ENCODE assay signal across 28 mouse cellular contexts in the genomic region with DNA sequence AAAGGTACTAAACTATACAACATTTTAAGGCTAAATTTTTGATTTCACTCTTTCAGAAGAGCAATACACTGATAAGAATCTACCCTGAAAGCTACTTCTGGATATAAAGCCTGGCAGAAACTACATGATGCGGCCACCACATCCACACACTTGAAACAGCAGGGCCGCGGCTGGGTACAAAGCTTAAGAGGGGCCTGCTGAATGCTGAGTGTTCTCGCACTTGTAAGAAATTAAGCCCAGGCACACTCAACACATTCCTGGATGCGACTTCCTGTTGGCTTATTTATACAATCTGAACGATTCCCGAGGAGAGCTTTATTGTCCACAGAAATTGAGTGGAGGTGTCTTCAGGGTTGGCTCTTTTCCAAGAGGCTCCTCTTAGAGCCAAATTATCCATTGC.
DNase-seq lines count a peak whose midpoint lies in the region; ATAC-seq and TF ChIP-seq lines count a peak whose summit lies in the region.
"Had no signal": no experiment of that assay in that cellular context is flagged by ENCODE, and none has a peak within 500 bp of the region (broad histone marks: within the 10 kb centered on the region; RNA-seq: fewer than 3 reads in every experiment).

No protein-coding gene starts in this region.

- ATAC-seq in forebrain, embryonic 11.5 days (replicated peaks; ENCODE audit: low FRiP score), result no peak
- no peak for ATAC-seq in hindbrain, postnatal 0 days
- no peak for ATAC-seq in hindbrain, embryonic 11.5 days (ENCODE audit: low FRiP score)
- ATAC-seq in lung, embryonic 16.5 days (ENCODE audit: low read depth), result peak; percentile 51; the same call in 1 of the 2 replicates
- ATAC-seq in neural tube, embryonic 15.5 days (ENCODE audit: low FRiP score), result peak; percentile 33; the same call in 1 of the 2 replicates
- ATAC-seq: forebrain, embryonic 15.5 days; inflammation-experienced regulatory T-cells, adult 6 months had no signal

- WGBS in forebrain, embryonic 11.5 days, result 68% methylated on average over 7 of the region's 7 CpGs
- 74% methylated on average over 7 of the region's 7 CpGs for WGBS in forebrain, embryonic 10.5 days
- WGBS in hindbrain, postnatal 0 days, result 34% methylated on average over 7 of the region's 7 CpGs
- 80% methylated on average over 7 of the region's 7 CpGs for WGBS in hindbrain, embryonic 11.5 days
- WGBS in lung, embryonic 16.5 days, result 19% methylated on average over 7 of the region's 7 CpGs
- 39% methylated on average over 7 of the region's 7 CpGs for WGBS in lung, adult 2 months
- 31% methylated on average over 7 of the region's 7 CpGs for whole genome bisulfite sequencing in neural tube, embryonic 15.5 days

- no peak for TF ChIP-seq POLR2A in lung, adult 2 months (IDR thresholded peaks at IDR 0.05; ENCODE audit: borderline replicate concordance, extremely low read depth, low read depth, low read length)

- H3K27me3 ChIP-seq in forebrain, embryonic 11.5 days (ENCODE audit: control insufficient read depth, insufficient read depth, low read length), result no peaks in the 10 kb centered on the region
- no peaks in the 10 kb centered on the region for H3K27me3 ChIP-seq in forebrain, embryonic 10.5 days (ENCODE audit: poor library complexity, severe bottlenecking)
- H3K27me3 ChIP-seq in hindbrain, postnatal 0 days (ENCODE audit: insufficient read depth, low read length), result no peaks in the 10 kb centered on the region
- H3K27me3 ChIP-seq in hindbrain, embryonic 11.5 days (ENCODE audit: control insufficient read depth, insufficient read depth, low read length), result no peaks in the 10 kb centered on the region
- H3K27me3 ChIP-seq in lung, embryonic 16.5 days (ENCODE audit: control insufficient read depth, insufficient read depth, low read depth, low read length), result no peaks in the 10 kb centered on the region
- no peaks in the 10 kb centered on the region for H3K27me3 ChIP-seq in neural tube, embryonic 15.5 days (replicated peaks)
- H3K27me3 ChIP-seq: embryonic facial prominence, embryonic 12.5 days; forebrain, embryonic 15.5 days; heart, embryonic 15.5 days had no signal

- no peaks in the 10 kb centered on the region for H3K36me3 ChIP-seq in forebrain, embryonic 11.5 days (ENCODE audit: control insufficient read depth, insufficient read depth, low read length)
- H3K36me3 ChIP-seq in forebrain, embryonic 10.5 days (replicated peaks), result no peaks in the 10 kb centered on the region
- H3K36me3 ChIP-seq in hindbrain, postnatal 0 days (ENCODE audit: insufficient read depth, low read length), result no peaks in the 10 kb centered on the region
- no peaks in the 10 kb centered on the region for H3K36me3 ChIP-seq in hindbrain, embryonic 11.5 days (ENCODE audit: control insufficient read depth, insufficient read depth, low read length)
- H3K36me3 ChIP-seq in lung, embryonic 16.5 days (ENCODE audit: control insufficient read depth, insufficient read depth, low read length), result no peaks in the 10 kb centered on the region
- H3K36me3 ChIP-seq in neural tube, embryonic 15.5 days, result no peaks in the 10 kb centered on the region
- H3K36me3 ChIP-seq: embryonic facial prominence, embryonic 12.5 days; forebrain, embryonic 15.5 days; G1E; heart, embryonic 15.5 days had no signal

- H3K4me3 ChIP-seq in forebrain, embryonic 11.5 days (ENCODE audit: low read depth, low read length), result no peak overlapping the region
- no peak overlapping the region for H3K4me3 ChIP-seq in forebrain, embryonic 10.5 days
- H3K4me3 ChIP-seq in hindbrain, postnatal 0 days (ENCODE audit: low read length), result no peak overlapping the region
- no peak overlapping the region for H3K4me3 ChIP-seq in hindbrain, embryonic 11.5 days (ENCODE audit: low read depth, low read length)
- no peak overlapping the region for H3K4me3 ChIP-seq in lung, embryonic 16.5 days (ENCODE audit: low read length)
- H3K4me3 ChIP-seq in lung, adult 2 months (replicated peaks; ENCODE audit: extremely low read depth, low read depth, low read length), result no peak overlapping the region
- no peak overlapping the region for H3K4me3 ChIP-seq in neural tube, embryonic 15.5 days (replicated peaks)
- H3K4me3 ChIP-seq: embryonic facial prominence, embryonic 12.5 days; erythroblast, embryonic 14.5 days; forebrain, embryonic 15.5 days; heart, embryonic 10.5 days; heart, embryonic 15.5 days had no signal

- H3K4me1 ChIP-seq in forebrain, embryonic 11.5 days (replicated peaks; ENCODE audit: control insufficient read depth, insufficient read depth, low read length), result peaks cover 3% of the 10 kb centered on the region; the same call in 1 of the 2 replicates
- peaks cover 13% of the 10 kb centered on the region for H3K4me1 ChIP-seq in forebrain, embryonic 10.5 days
- H3K4me1 ChIP-seq in hindbrain, postnatal 0 days (ENCODE audit: insufficient read depth, low read length), result no peaks in the 10 kb centered on the region
- H3K4me1 ChIP-seq in hindbrain, embryonic 11.5 days (replicated peaks; ENCODE audit: control insufficient read depth, insufficient read depth, low read length), result 0 out of 2 replicates have a peak, but pooled peaks cover 2% of the 10 kb centered on the region
- H3K4me1 ChIP-seq in lung, embryonic 16.5 days (replicated peaks; ENCODE audit: control insufficient read depth, insufficient read depth, low read length), result peaks cover 8% of the 10 kb centered on the region
- H3K4me1 ChIP-seq in lung, adult 2 months (ENCODE audit: control insufficient read depth, insufficient read depth, low read length), result no peaks in the 10 kb centered on the region
- peaks cover 22% of the 10 kb centered on the region for H3K4me1 ChIP-seq in neural tube, embryonic 15.5 days
- H3K4me1 ChIP-seq: embryonic facial prominence, embryonic 12.5 days had no signal

- peak; percentile 33 for DNase-seq in forebrain, embryonic 11.5 days (ENCODE audit: low spot score)
- no peak for DNase-seq in forebrain, embryonic 10.5 days (ENCODE audit: extremely low spot score, low spot score)
- peak; percentile 21 for DNase-seq in hindbrain, postnatal 0 days (ENCODE audit: low spot score)
- DNase-seq in hindbrain, embryonic 11.5 days (ENCODE audit: low spot score), result no peak
- DNase-seq in lung, adult 2 months, result no peak
- DNase-seq: adrenal gland, adult 8-10 months; cerebellum, adult 11 months; cerebellum, adult 9-10 months; cerebellum, postnatal 36 days; kidney, adult 11 months; kidney, postnatal 36 days; layer of hippocampus, postnatal 36 days; liver; lung, postnatal 10 days; midbrain, embryonic 14.5 days; thymus, adult 2 months; thymus, postnatal 36 days had no signal

- H3K9me3 ChIP-seq in forebrain, embryonic 11.5 days (ENCODE audit: control insufficient read depth, low read length), result no peaks in the 10 kb centered on the region
- H3K9me3 ChIP-seq in forebrain, embryonic 10.5 days, result no peaks in the 10 kb centered on the region
- H3K9me3 ChIP-seq in hindbrain, postnatal 0 days (ENCODE audit: low read length), result no peaks in the 10 kb centered on the region
- H3K9me3 ChIP-seq in hindbrain, embryonic 11.5 days (ENCODE audit: control insufficient read depth, low read length), result no peaks in the 10 kb centered on the region
- no peaks in the 10 kb centered on the region for H3K9me3 ChIP-seq in lung, embryonic 16.5 days (ENCODE audit: control insufficient read depth, low read length)
- H3K9me3 ChIP-seq in neural tube, embryonic 15.5 days (replicated peaks), result no peaks in the 10 kb centered on the region
- H3K9me3 ChIP-seq: embryonic facial prominence, embryonic 12.5 days; forebrain, embryonic 15.5 days; heart, embryonic 10.5 days; heart, embryonic 15.5 days had no signal

- H3K9ac ChIP-seq in forebrain, embryonic 11.5 days (ENCODE audit: low read length), result no peak overlapping the region
- no peak overlapping the region for H3K9ac ChIP-seq in hindbrain, postnatal 0 days (replicated peaks; ENCODE audit: low read length)
- no peak overlapping the region for H3K9ac ChIP-seq in hindbrain, embryonic 11.5 days (ENCODE audit: low read depth, low read length)
- H3K9ac ChIP-seq in lung, embryonic 16.5 days (ENCODE audit: low read length), result no peak overlapping the region
- no peak overlapping the region for H3K9ac ChIP-seq in neural tube, embryonic 15.5 days (replicated peaks)
- H3K9ac ChIP-seq: embryonic facial prominence, embryonic 12.5 days; forebrain, embryonic 15.5 days; heart, embryonic 15.5 days; hindbrain, embryonic 14.5 days; liver, embryonic 14.5 days had no signal

- TF ChIP-seq CTCF in hindbrain, postnatal 0 days (IDR thresholded peaks at IDR 0.05; ENCODE audit: low read depth), result no peak
- TF ChIP-seq CTCF in lung, adult 2 months (IDR thresholded peaks at IDR 0.05; ENCODE audit: insufficient read depth, low read length), result no peak

- H3K27ac ChIP-seq in forebrain, embryonic 11.5 days (ENCODE audit: low read depth, low read length), result no peak overlapping the region
- H3K27ac ChIP-seq in forebrain, embryonic 10.5 days, result no peak overlapping the region
- H3K27ac ChIP-seq in hindbrain, postnatal 0 days, result no peak overlapping the region
- H3K27ac ChIP-seq in hindbrain, embryonic 11.5 days (ENCODE audit: low read depth, low read length), result no peak overlapping the region
- H3K27ac ChIP-seq in lung, embryonic 16.5 days (ENCODE audit: low read length), result no peak overlapping the region
- H3K27ac ChIP-seq in neural tube, embryonic 15.5 days (replicated peaks), result no peak overlapping the region; the same call in 1 of the 2 replicates
- H3K27ac ChIP-seq: embryonic facial prominence, embryonic 12.5 days; forebrain, embryonic 15.5 days; heart, embryonic 10.5 days; heart, embryonic 15.5 days; hindbrain, embryonic 14.5 days; liver, embryonic 14.5 days had no signal

- no peak overlapping the region for H3K4me2 ChIP-seq in forebrain, embryonic 11.5 days (ENCODE audit: low read depth, low read length, severe bottlenecking)
- H3K4me2 ChIP-seq in hindbrain, postnatal 0 days (ENCODE audit: low read depth, low read length), result no peak overlapping the region
- no peak overlapping the region for H3K4me2 ChIP-seq in hindbrain, embryonic 11.5 days (replicated peaks; ENCODE audit: low read depth, low read length)
- H3K4me2 ChIP-seq in lung, embryonic 16.5 days (ENCODE audit: low read depth, low read length), result no peak overlapping the region
- no peak overlapping the region for H3K4me2 ChIP-seq in neural tube, embryonic 15.5 days
- H3K4me2 ChIP-seq: embryonic facial prominence, embryonic 12.5 days; forebrain, embryonic 15.5 days; heart, embryonic 15.5 days; hindbrain, embryonic 14.5 days had no signal

Comparison
In these comparisons a context has a peak if more than half of its experiments do, and no peak if none do; other contexts are left out.
1. DNase-seq: peak in forebrain, embryonic 11.5 days (single experiment) and hindbrain, postnatal 0 days (single experiment); none in forebrain, embryonic 10.5 days (single experiment), hindbrain, embryonic 11.5 days (single experiment) and lung, adult 2 months (single experiment).
2. ATAC-seq: peak in lung, embryonic 16.5 days (single experiment) and neural tube, embryonic 15.5 days (single experiment); none in forebrain, embryonic 11.5 days (single experiment), hindbrain, postnatal 0 days (single experiment) and hindbrain, embryonic 11.5 days (single experiment).